Mouse (Mus musculus) heart, embryonic 11.5 days (tissue): Measurements from ENCODE around the gene Radil. TPM values are rescaled to one million over a fixed set of nuclear protein-coding genes. Genes with fewer than 3 reads are reported as not detected.

Experiments used
- ATAC-seq: fragments of 200-750 bp; cut with Nextera tagmentation; replicated peaks from 2 replicates; pipeline ENCODE4 v1.8.0; 2017; ENCODE audit warnings: moderate library complexity; ENCODE audit not compliant: insufficient number of reproducible peaks, low FRiP score, low TSS enrichment
- H3K27ac ChIP-seq: fragments of 300-500 bp; sonication (generic); 2 replicates; pipeline ENCODE4 v1.5.1; 2014; ENCODE audit warnings: mild to moderate bottlenecking, low read depth, low read length
- H3K27me3 ChIP-seq: fragments of 300-500 bp; sonication (generic); 2 replicates; pipeline ENCODE4 v1.6.1; 2014; ENCODE audit warnings: mild to moderate bottlenecking, low read length, mixed read lengths; ENCODE audit not compliant: control insufficient read depth, insufficient read depth
- H3K36me3 ChIP-seq: fragments of 300-500 bp; sonication (generic); 2 replicates; pipeline ENCODE4 v1.6.1; 2014; ENCODE audit warnings: mild to moderate bottlenecking, low read length, moderate library complexity, mixed read lengths; ENCODE audit not compliant: control insufficient read depth, insufficient read depth
- H3K4me1 ChIP-seq: fragments of 300-500 bp; sonication (generic); 2 replicates; pipeline ENCODE4 v1.6.1; 2014; ENCODE audit warnings: low read length; ENCODE audit not compliant: control insufficient read depth, insufficient read depth
- H3K4me2 ChIP-seq: fragments of 300-500 bp; sonication (generic); 2 replicates; pipeline ENCODE4 v1.6.1; 2014; ENCODE audit warnings: mild to moderate bottlenecking, moderate library complexity
- H3K4me3 ChIP-seq: fragments of 300-500 bp; sonication (generic); 2 replicates; pipeline ENCODE4 v1.5.1; 2014; ENCODE audit warnings: low read depth, low read length
- H3K9ac ChIP-seq: fragments of 300-500 bp; sonication (generic); 2 replicates; pipeline ENCODE4 v1.6.1; 2014; ENCODE audit warnings: mild to moderate bottlenecking, low read depth, low read length, moderate library complexity
- H3K9me3 ChIP-seq: fragments of 300-500 bp; sonication (generic); replicated peaks from 2 replicates; pipeline ENCODE4 v1.6.1; 2016; ENCODE audit warnings: low read length; ENCODE audit not compliant: control insufficient read depth
- WGBS: fragments of 180-500 bp; shearing (Covaris S2); extraction: QIAGEN DNeasy Blood & Tissue Kit; methylation state at CpG from one replicate; pipeline ENCODE4 v1.1.7; 2014; ENCODE audit not compliant: insufficient replicate concordance; 5-methylcytosine and 5-hydroxymethylcytosine counted together
- polyA plus RNA-seq: library from polyadenylated mRNA; unstranded; fragments of >200 nt; fragmentation: Nextera tagmentation; extraction: Ambion mirVana; gene quantifications from 2 replicates; pipeline ENCODE4 v1.2.1, GENCODE M21; 2014

The Radil gene
- polyA plus RNA-seq, 1 experiment from 2014 or later = 10.0 TPM

DNA sequence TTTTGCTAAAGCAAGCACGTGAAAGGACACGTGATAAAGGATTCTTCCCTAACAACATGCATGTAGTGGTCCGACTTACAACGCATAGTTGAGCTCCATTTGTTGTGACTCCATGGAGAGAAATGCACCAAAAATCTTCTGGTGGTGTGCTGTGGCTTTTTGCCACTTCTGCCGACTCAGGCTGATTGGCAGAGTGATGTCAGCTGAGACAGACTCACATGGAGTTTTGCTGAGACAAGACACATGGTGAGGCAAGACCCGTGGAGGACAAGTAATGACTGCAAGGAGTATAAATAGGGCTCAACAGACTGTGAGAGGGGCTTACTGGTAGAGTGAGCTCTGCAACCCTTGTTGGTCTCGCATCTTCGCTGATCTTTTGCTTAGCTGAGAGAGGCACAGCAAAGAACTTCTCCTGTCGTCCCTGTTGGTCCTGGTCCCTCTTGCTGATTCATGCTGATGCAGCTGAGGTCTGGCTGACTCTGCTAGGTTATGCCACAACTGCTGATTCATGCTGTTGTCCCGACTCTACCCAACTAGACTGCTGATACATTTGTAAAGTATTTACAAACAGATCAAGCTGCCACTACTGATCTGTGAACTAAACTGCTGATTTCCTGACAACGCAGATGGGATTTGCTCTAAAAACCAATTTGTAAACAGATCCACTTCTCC lies 29.6 kb downstream of the Radil start:
- WGBS = 76% methylated on average over 11 of the region's 11 CpGs
- Histone ChIP-seq H3K4me1 (peaks cover 26% of the 10 kb centered on the region), H3K4me2 (no peak overlapping the region)

DNA sequence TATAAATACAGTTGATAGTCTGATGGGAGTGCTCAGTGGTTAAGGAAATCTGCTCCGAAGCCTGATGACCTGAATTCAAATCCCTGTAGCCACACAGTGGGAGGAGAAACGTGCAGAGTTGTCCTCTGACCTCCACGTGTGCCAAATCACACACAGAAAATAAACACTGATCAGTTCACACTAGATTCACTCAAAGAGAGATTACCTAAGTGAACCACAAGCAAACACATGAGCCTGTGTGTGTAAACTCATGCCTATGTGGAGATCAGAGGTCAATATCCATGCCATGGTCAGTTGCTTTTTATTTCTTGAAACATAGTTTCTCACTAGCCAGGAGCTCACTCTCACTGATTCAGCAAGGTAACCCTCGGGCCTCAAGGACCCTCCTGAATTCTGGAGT lies 30.5 kb downstream of the Radil start:
- Histone ChIP-seq H3K4me1 (peaks cover 24% of the 10 kb centered on the region), H3K27me3 (no peaks in the 10 kb centered on the region), H3K9ac (no peak overlapping the region), H3K27ac (0 out of 2 replicates have a peak overlapping the region, but pooled peaks have one; percentile 25), H3K36me3 (no peaks in the 10 kb centered on the region), H3K4me3 (no peak overlapping the region), H3K4me2 (no peak overlapping the region), H3K9me3 (no peaks in the 10 kb centered on the region)
- WGBS = 72% methylated on average over 4 of the region's 4 CpGs
- no peak for ATAC-seq

More for the DNA sequence above, 29.6 kb downstream of the Radil start:
- H3K27ac ChIP-seq = peak overlapping the region; percentile 58; the same call in 1 of the 2 replicates
- ATAC-seq = peak; percentile 87; the same call in 1 of the 2 replicates
- H3K36me3 ChIP-seq = no peaks in the 10 kb centered on the region
- H3K4me3 ChIP-seq = no peak overlapping the region
- no peaks in the 10 kb centered on the region for H3K9me3 ChIP-seq
- no peaks in the 10 kb centered on the region for H3K27me3 ChIP-seq
- no peak overlapping the region for H3K9ac ChIP-seq

DNA sequence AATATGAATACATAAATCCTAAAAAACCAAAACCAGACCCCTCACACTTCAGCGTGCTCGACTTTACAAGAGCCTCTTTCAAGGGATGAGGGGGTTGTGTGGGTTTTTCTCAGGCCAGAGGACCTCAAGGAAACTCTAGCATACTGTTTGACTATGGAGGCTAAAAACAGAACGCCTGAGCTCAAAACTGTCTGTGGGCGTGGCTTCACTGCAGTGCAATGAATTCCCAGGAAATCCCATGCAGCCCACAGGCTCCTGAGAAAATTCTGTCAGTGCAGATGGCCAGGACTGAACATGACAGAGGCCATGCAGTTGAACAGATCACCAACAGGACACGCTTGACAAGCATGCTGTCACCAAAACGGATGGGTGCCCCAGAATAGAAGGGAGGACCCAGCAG lies 31.9 kb downstream of the Radil start:
- peak overlapping the region; percentile 25; the same call in 1 of the 2 replicates for H3K27ac ChIP-seq
- no peaks in the 10 kb centered on the region for H3K36me3 ChIP-seq
- peaks cover 14% of the 10 kb centered on the region for H3K4me1 ChIP-seq
- no peaks in the 10 kb centered on the region for H3K27me3 ChIP-seq
- H3K4me2 ChIP-seq = no peak overlapping the region
- H3K9ac ChIP-seq = no peak overlapping the region
- H3K4me3 ChIP-seq = no peak overlapping the region
- H3K9me3 ChIP-seq = no peaks in the 10 kb centered on the region
- no peak for ATAC-seq
- 52% methylated on average over 6 of the region's 6 CpGs for WGBS

DNA sequence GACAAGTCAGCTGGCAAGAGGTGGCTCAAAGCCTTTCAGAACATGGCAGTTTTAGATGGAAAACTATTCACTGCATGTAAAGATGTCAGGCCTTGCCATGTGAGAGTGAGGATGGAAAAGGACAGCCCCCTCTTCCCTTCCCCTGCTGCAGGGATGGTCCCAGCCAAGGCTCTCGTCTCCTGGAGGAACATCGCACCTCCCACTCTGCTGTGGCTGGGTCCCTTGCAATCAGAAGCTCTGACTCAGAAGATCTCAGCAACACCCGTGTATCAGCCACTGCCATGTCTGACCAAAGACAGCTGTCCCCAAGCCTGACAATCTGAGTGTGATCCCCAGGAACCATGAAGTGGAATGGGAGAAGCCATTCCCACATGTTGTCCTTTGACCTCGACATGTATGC lies 38.8 kb downstream of the Radil start:
- ATAC-seq = no peak
- peaks cover 19% of the 10 kb centered on the region for H3K4me1 ChIP-seq
- H3K4me3 ChIP-seq = no peak overlapping the region
- no peaks in the 10 kb centered on the region for H3K9me3 ChIP-seq
- H3K36me3 ChIP-seq = no peaks in the 10 kb centered on the region
- 61% methylated on average over 4 of the region's 4 CpGs for whole genome bisulfite sequencing
- no peak overlapping the region for H3K27ac ChIP-seq
- no peak overlapping the region for H3K4me2 ChIP-seq
- no peak overlapping the region for H3K9ac ChIP-seq
- H3K27me3 ChIP-seq = no peaks in the 10 kb centered on the region

DNA sequence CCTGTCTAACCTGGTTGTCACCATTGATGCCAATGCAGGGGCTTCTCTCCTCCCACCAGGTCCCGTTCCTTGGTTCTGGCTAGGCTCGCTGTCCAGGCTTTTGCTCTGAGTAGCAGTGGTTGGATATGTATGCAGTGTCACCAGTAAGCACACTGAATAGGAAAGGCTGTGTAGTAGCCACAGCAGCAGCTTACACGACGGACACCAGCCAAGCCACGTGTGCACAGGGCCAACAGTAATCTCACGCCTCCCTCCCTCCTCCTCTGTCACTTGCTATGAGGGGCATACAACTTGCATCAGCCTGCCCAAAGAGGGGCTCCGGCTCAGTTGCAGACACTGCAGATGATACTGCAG lies 40.9 kb downstream of the Radil start:
- Histone ChIP-seq H3K9ac (no peak overlapping the region), H3K27ac (no peak overlapping the region), H3K4me3 (no peak overlapping the region), H3K36me3 (no peaks in the 10 kb centered on the region), H3K27me3 (no peaks in the 10 kb centered on the region), H3K4me2 (no peak overlapping the region), H3K9me3 (no peaks in the 10 kb centered on the region), H3K4me1 (peaks cover 19% of the 10 kb centered on the region)
- ATAC-seq = no peak
- 51% methylated on average over 7 of the region's 7 CpGs for WGBS

DNA sequence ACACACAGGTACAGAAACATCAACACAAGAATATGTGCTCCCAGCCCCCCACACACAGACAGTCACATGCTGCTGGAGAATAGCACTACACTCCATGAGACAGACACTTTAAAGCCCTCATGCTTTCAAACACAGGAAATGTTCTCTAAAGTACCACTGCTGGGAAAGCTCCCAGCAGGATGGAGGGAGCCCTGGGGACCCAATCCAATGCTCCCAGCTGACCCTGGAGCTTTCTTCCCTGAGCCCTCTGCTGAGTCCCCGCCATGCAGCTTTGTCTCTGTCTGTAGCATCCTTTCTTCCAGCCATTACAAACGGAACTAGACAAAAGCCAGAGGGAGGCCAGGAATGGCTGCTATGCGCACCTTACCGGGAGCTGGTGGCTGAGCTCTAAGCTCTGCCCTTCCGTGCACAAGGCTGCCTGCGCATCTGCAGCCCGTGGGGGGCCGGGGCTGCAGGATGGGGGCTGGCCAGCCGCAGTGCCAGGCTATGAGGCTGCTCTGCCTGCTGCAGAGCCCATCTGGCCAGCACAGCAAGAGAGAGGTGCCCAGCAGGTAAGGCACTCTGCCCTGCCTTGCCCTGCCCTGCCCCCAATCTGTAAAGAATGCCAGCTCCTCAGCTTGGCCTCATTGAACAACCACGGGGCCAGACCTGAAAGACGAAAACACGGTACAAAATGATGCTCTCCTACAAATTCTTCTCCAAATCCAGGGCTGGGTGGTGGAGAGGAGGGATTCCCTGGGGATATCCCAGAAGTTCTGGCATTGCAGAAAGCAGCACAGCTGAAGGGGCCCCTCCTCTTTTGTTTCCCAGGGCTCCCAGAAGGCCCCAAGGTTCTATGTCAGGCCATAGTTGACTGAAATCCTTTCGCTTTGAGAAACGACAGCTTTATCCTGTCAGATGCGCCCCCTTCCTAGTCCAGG lies 41.5 kb downstream of the Radil start:
- Histone ChIP-seq H3K4me3 (no peak overlapping the region), H3K27me3 (no peaks in the 10 kb centered on the region), H3K9ac (peak overlapping the region; percentile 50; the same call in 1 of the 2 replicates), H3K9me3 (no peaks in the 10 kb centered on the region), H3K4me2 (peak overlapping the region; percentile 50), H3K36me3 (no peaks in the 10 kb centered on the region), H3K27ac (no peak overlapping the region; the same call in 1 of the 2 replicates), H3K4me1 (peaks cover 19% of the 10 kb centered on the region)
- 27% methylated on average over 15 of the region's 15 CpGs for WGBS
- no peak for ATAC-seq

DNA sequence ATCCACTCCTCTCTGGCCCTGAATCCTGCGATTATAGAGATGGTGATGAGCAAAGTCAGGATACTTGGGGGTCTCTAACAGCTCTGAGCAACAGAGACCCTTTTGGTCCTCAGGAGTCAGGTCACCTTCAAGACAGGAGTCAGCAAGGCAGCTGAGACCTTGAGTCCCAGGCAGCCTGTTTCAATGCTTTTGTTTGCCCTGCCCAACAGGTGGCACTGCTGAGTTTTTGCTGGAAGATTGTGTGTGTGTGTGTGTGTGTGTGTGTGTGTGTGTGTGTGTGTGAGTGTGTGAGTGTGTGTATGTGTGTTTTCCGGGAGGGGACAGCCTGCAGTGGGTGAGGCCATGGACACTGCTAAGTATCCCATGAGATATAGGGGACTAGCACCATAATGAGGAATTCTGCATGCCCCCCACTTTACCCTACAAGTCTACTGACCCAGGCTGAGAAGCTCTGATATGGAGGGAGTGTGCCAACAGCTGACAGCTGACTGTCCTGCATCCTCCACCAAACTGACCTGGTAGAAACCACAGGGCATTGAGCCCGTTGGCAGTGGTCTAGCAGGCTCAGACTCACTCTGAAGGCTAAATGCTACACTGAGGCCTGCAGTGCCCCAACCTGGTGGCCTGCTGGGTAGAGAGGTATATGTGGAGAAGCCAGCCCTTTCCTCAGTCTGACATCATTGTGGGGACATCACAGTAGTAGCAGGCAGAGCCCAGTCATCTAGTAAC lies 45.0 kb downstream of the Radil start:
- Histone ChIP-seq H3K4me1 (peaks cover 19% of the 10 kb centered on the region), H3K36me3 (no peaks in the 10 kb centered on the region), H3K4me3 (no peak overlapping the region), H3K4me2 (no peak overlapping the region), H3K9me3 (no peaks in the 10 kb centered on the region), H3K27me3 (no peaks in the 10 kb centered on the region; the same call in 1 of the 2 replicates), H3K27ac (no peak overlapping the region), H3K9ac (no peak overlapping the region)
- 68% methylated on average over 3 of the region's 3 CpGs for WGBS
- no peak for ATAC-seq

DNA sequence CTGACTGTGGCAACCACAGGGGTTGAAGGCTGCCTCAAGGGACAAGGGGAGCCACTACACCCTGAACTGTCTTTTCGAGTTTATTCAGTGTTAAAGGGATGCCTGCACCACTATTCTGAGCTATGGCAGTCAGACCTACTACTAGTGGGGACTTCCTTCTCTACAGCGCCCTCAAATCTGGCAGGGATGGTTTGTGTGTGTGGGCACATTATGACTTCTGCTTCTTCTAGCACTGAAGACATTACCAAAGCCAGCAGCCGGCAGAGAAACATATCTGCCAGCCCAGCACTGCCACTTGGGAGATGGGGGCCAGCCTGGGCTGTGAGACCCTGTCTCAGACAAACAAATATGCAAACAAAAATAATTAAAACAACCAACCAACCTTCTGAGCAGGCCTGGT lies 46.7 kb downstream of the Radil start:
- Histone ChIP-seq H3K36me3 (no peaks in the 10 kb centered on the region), H3K9ac (no peak overlapping the region), H3K27me3 (no peaks in the 10 kb centered on the region; the same call in 1 of the 2 replicates), H3K27ac (no peak overlapping the region), H3K9me3 (no peaks in the 10 kb centered on the region), H3K4me1 (peaks cover 6% of the 10 kb centered on the region), H3K4me3 (no peak overlapping the region), H3K4me2 (no peak overlapping the region)
- WGBS = 72% methylated on average over 3 of the region's 3 CpGs
- no peak for ATAC-seq
